Mouse (Mus musculus) MEL (cell line): ENCODE results near the gene Paxbp1. TPM values are rescaled to one million over a fixed set of nuclear protein-coding genes. Genes with fewer than 3 reads are reported as not detected.

Experiments used
- DNase-seq: peaks from one replicate; pipeline ENCODE4 v3.0.0; 2011; ENCODE audit warnings: low read depth, low spot score
- H3K27ac ChIP-seq: 2 replicates; pipeline ENCODE4 v1.5.1; 2012; ENCODE audit warnings: low read depth, mild to moderate bottlenecking, control low read depth, low read length, moderate library complexity; ENCODE audit not compliant: control insufficient read depth
- H3K27me3 ChIP-seq, 2 experiments: fragments of 150-350 bp in 1 of 2; sonication (generic) in 1 of 2; 2 replicates each; pipeline ENCODE4 v1.6.1; 2012; ENCODE audit warnings: low read length in 2 of 2, mild to moderate bottlenecking in 2 of 2, improper control_type of control experiment in 1 of 2, moderate library complexity in 1 of 2; ENCODE audit not compliant: insufficient read depth in 2 of 2, control insufficient read depth in 1 of 2
- H3K36me3 ChIP-seq, 2 experiments: 2 replicates each; pipeline ENCODE4 v1.6.1; 2012 to 2014; ENCODE audit warnings: low read length in 2 of 2, improper control_type of control experiment in 1 of 2, inconsistent platforms in 1 of 2, mild to moderate bottlenecking in 1 of 2; ENCODE audit not compliant: insufficient read depth in 2 of 2, control insufficient read depth in 1 of 2
- H3K4me1 ChIP-seq, 2 experiments: fragments of 150-350 bp in 1 of 2; sonication (generic) in 1 of 2; 2 replicates each; pipeline ENCODE4 v1.6.1; 2012; ENCODE audit warnings: low read length in 2 of 2, improper control_type of control experiment in 1 of 2, mild to moderate bottlenecking in 1 of 2; ENCODE audit not compliant: insufficient read depth in 2 of 2, control insufficient read depth in 1 of 2
- H3K4me3 ChIP-seq, 2 experiments: fragments of 150-350 bp in 1 of 2; sonication (generic) in 1 of 2; 2 replicates each; pipeline ENCODE4 v1.5.1; 2012; ENCODE audit warnings: low read depth in 2 of 2, low read length in 2 of 2, mild to moderate bottlenecking in 2 of 2, moderate library complexity in 2 of 2, control low read depth in 1 of 2, improper control_type of control experiment in 1 of 2; ENCODE audit not compliant: control insufficient read depth in 1 of 2, insufficient read depth in 1 of 2
- H3K79me2 ChIP-seq: 2 replicates; pipeline ENCODE4 v1.6.1; 2012; ENCODE audit warnings: mild to moderate bottlenecking, low read length, moderate library complexity; ENCODE audit not compliant: control insufficient read depth, poor library complexity, insufficient read depth
- H3K9ac ChIP-seq: 2 replicates; pipeline ENCODE4 v1.6.1; 2012; ENCODE audit warnings: low read depth, mild to moderate bottlenecking, control low read depth, low read length, moderate library complexity; ENCODE audit not compliant: control insufficient read depth, poor library complexity, severe bottlenecking
- H3K9me3 ChIP-seq: fragments of 150-350 bp; sonication (generic); replicated peaks from 2 replicates; pipeline ENCODE4 v1.6.1; 2012; ENCODE audit warnings: mild to moderate bottlenecking, low read length, improper control_type of control experiment, moderate library complexity; ENCODE audit not compliant: insufficient read depth
- CHD1 ChIP-seq: IDR thresholded peaks from 2 replicates; pipeline ENCODE4 v1.6.1; 2012; ENCODE audit warnings: low read depth, mild to moderate bottlenecking, inconsistent platforms, low read length, improper control_type of control experiment
- E2F4 ChIP-seq: IDR thresholded peaks from 2 replicates; pipeline ENCODE4 v1.6.1; 2011; ENCODE audit warnings: low read depth, low read length, improper control_type of control experiment, borderline replicate concordance
- ELF1 ChIP-seq: IDR thresholded peaks from 2 replicates; pipeline ENCODE4 v1.6.1; 2014; ENCODE audit warnings: low read depth, mild to moderate bottlenecking, inconsistent platforms, low read length, improper control_type of control experiment, moderate library complexity
- EP300 ChIP-seq, 2 experiments: IDR thresholded peaks; 2 replicates each; pipeline ENCODE4 v1.6.1; 2011; ENCODE audit warnings: improper control_type of control experiment in 2 of 2, low read length in 2 of 2, low read depth in 1 of 2, mild to moderate bottlenecking in 1 of 2
- ETS1 ChIP-seq: IDR thresholded peaks from 2 replicates; pipeline ENCODE4 v1.6.1; 2012; ENCODE audit warnings: low read depth, mild to moderate bottlenecking, inconsistent platforms, low read length, improper control_type of control experiment, moderate library complexity
- GATA1 ChIP-seq: IDR thresholded peaks from 2 replicates; pipeline ENCODE4 v1.6.1; 2011; ENCODE audit warnings: low read depth, low read length, improper control_type of control experiment
- HCFC1 ChIP-seq: IDR thresholded peaks from 2 replicates; pipeline ENCODE4 v1.6.1; 2012; ENCODE audit warnings: low read depth, mild to moderate bottlenecking, inconsistent platforms, low read length, improper control_type of control experiment, moderate library complexity
- JUND ChIP-seq: IDR thresholded peaks from 2 replicates; pipeline ENCODE4 v1.6.1; 2011; ENCODE audit warnings: low read depth, mild to moderate bottlenecking, improper control_type of control experiment, low read length
- KAT2A ChIP-seq: conservative IDR thresholded peaks from 2 replicates; pipeline ENCODE4 v1.6.1; 2012; ENCODE audit warnings: low read depth, low read length, improper control_type of control experiment, inconsistent platforms
- MAFK ChIP-seq: IDR thresholded peaks from 2 replicates; pipeline ENCODE4 v1.6.1; 2011; ENCODE audit warnings: low read depth, mild to moderate bottlenecking, low read length, improper control_type of control experiment, borderline replicate concordance
- MAX ChIP-seq: IDR thresholded peaks from 2 replicates; pipeline ENCODE4 v1.6.1; 2011; ENCODE audit warnings: low read length, improper control_type of control experiment
- MAZ ChIP-seq: IDR thresholded peaks from 2 replicates; pipeline ENCODE4 v1.6.1; 2012; ENCODE audit warnings: low read depth, mild to moderate bottlenecking, inconsistent platforms, low read length, improper control_type of control experiment
- MEF2A ChIP-seq: IDR thresholded peaks from 2 replicates; pipeline ENCODE4 v1.6.1; 2014; ENCODE audit warnings: low read depth, mild to moderate bottlenecking, inconsistent platforms, low read length, improper control_type of control experiment; ENCODE audit not compliant: poor library complexity, insufficient replicate concordance, severe bottlenecking; ENCODE audit errors: extremely low read depth
- MYC ChIP-seq: IDR thresholded peaks from 2 replicates; pipeline ENCODE4 v1.6.1; 2011; ENCODE audit warnings: low read depth, mild to moderate bottlenecking, low read length, improper control_type of control experiment, moderate library complexity
- NELFE ChIP-seq: IDR thresholded peaks from 2 replicates; pipeline ENCODE4 v1.6.1; 2011; ENCODE audit warnings: low read depth, low read length, improper control_type of control experiment
- NRF1 ChIP-seq: IDR thresholded peaks from 2 replicates; pipeline ENCODE4 v1.6.1; 2014; ENCODE audit warnings: low read depth, mild to moderate bottlenecking, inconsistent platforms, low read length, improper control_type of control experiment, moderate library complexity; ENCODE audit not compliant: poor library complexity, insufficient read depth, severe bottlenecking
- POLR2A ChIP-seq, 2 experiments: IDR thresholded peaks; 2 replicates each; pipeline ENCODE4 v1.6.1; 2011 to 2012; ENCODE audit warnings: low read length in 2 of 2, mild to moderate bottlenecking in 2 of 2, control low read depth in 1 of 2, improper control_type of control experiment in 1 of 2, low read depth in 1 of 2, moderate library complexity in 1 of 2; ENCODE audit not compliant: control insufficient read depth in 1 of 2, insufficient read depth in 1 of 2, poor library complexity in 1 of 2
- POLR2AphosphoS2 ChIP-seq: IDR thresholded peaks from 2 replicates; pipeline ENCODE4 v1.6.1; 2011; ENCODE audit warnings: low read length, improper control_type of control experiment
- POLR2AphosphoS5 ChIP-seq: IDR thresholded peaks from 2 replicates; pipeline ENCODE4 v1.6.1; 2012; ENCODE audit warnings: low read depth, borderline replicate concordance, mild to moderate bottlenecking, inconsistent platforms, low read length, moderate library complexity, mixed read lengths
- RAD21 ChIP-seq: IDR thresholded peaks from 2 replicates; pipeline ENCODE4 v1.6.1; 2011; ENCODE audit warnings: mild to moderate bottlenecking, low read depth, low read length, improper control_type of control experiment
- RCOR1 ChIP-seq: IDR thresholded peaks from 2 replicates; pipeline ENCODE4 v1.6.1; 2012; ENCODE audit warnings: low read depth, mild to moderate bottlenecking, inconsistent platforms, low read length, improper control_type of control experiment
- SIN3A ChIP-seq: IDR thresholded peaks from 2 replicates; pipeline ENCODE4 v1.6.1; 2012; ENCODE audit warnings: low read length, improper control_type of control experiment, inconsistent platforms
- TAL1 ChIP-seq: IDR thresholded peaks from 2 replicates; pipeline ENCODE4 v1.6.1; 2012; ENCODE audit warnings: mild to moderate bottlenecking, inconsistent platforms, low read length, moderate library complexity, mixed read lengths
- TBP ChIP-seq: IDR thresholded peaks from 2 replicates; pipeline ENCODE4 v1.8.0; 2011; ENCODE audit warnings: low read depth, low read length, improper control_type of control experiment
- TCF12 ChIP-seq: IDR thresholded peaks from 2 replicates; pipeline ENCODE4 v1.6.1; 2014; ENCODE audit warnings: low read depth, mild to moderate bottlenecking, inconsistent platforms, low read length, improper control_type of control experiment, moderate library complexity
- USF1 ChIP-seq: IDR thresholded peaks from 2 replicates; pipeline ENCODE4 v1.6.1; 2014; ENCODE audit warnings: low read depth, mild to moderate bottlenecking, inconsistent platforms, low read length, improper control_type of control experiment, moderate library complexity
- ZC3H11A ChIP-seq: IDR thresholded peaks from 2 replicates; pipeline ENCODE4 v1.6.1; 2012; ENCODE audit warnings: low read depth, mild to moderate bottlenecking, inconsistent platforms, low read length, improper control_type of control experiment
- ZKSCAN1 ChIP-seq: IDR thresholded peaks from 2 replicates; pipeline ENCODE4 v1.6.1; 2012; ENCODE audit warnings: low read depth, mild to moderate bottlenecking, inconsistent platforms, low read length, improper control_type of control experiment, moderate library complexity
- ZMIZ1 ChIP-seq: IDR thresholded peaks from 2 replicates; pipeline ENCODE4 v1.6.1; 2012; ENCODE audit warnings: low read depth, mild to moderate bottlenecking, inconsistent platforms, low read length, improper control_type of control experiment, moderate library complexity
- ZNF384 ChIP-seq: IDR thresholded peaks from 2 replicates; pipeline ENCODE4 v1.6.1; 2012; ENCODE audit warnings: low read depth, mild to moderate bottlenecking, inconsistent platforms, low read length, improper control_type of control experiment
- polyA plus RNA-seq, 2 experiments: library from polyadenylated mRNA; stranded (reverse) in 1 of 2; unstranded in 1 of 2; fragments of >175 nt in 1 of 2; fragments of >200 nt in 1 of 2; gene quantifications; 2 replicates each; pipeline versions ENCODE4 v1.2.1 to v1.2.4; 2012; ENCODE audit warnings: low replicate concordance in 2 of 2, low read depth in 1 of 2; ENCODE audit not compliant: insufficient read length in 2 of 2, insufficient read depth in 1 of 2, missing spikeins in 1 of 2
- total RNA-seq: library from RNA; depleted of rRNA; stranded (reverse); fragments of 300-350 nt; gene quantifications from 2 replicates; pipeline ENCODE4 v1.2.3, GENCODE M21; 2012

The Paxbp1 gene
- total and polyA plus RNA-seq, 3 experiments = 23.8 to 49.6 TPM; not detected in 1

GRCm38 (mm10) chr16:90995023-90995422 is 49.3 kb downstream of the Paxbp1 start:
- H3K36me3 ChIP-seq = peaks cover 0 to 15% of the 10 kb centered on the region in 2 experiments; a peak in 2 of 4 replicates
- H3K27me3 ChIP-seq = no peaks in the 10 kb centered on the region
- peak overlapping the region; percentile 48 for H3K9ac ChIP-seq
- DNase-seq = peak; percentile 65
- H3K79me2 ChIP-seq = peaks cover 6% of the 10 kb centered on the region; the same call in 1 of the 2 replicates
- peak overlapping the region; percentile 69 for H3K27ac ChIP-seq
- TF ChIP-seq ZC3H11A (no peak), HCFC1 (no peak), POLR2AphosphoS2 (no peak), MAX (no peak), TBP (0 out of 2 replicates have a peak, but pooled peaks have one; percentile 12), TCF12 (0 out of 2 replicates have a peak, but pooled peaks have one; percentile 10), ETS1 (no peak), RCOR1 (peak; percentile 57), MAFK (no peak), USF1 (no peak), ZKSCAN1 (no peak), TAL1 (peak; percentile 47; the same call in 1 of the 2 replicates), ELF1 (no peak), POLR2AphosphoS5 (no peak), CHD1 (no peak), SIN3A (no peak), POLR2A (IDR thresholded peaks at IDR 0.05; ENCODE audit: control insufficient read depth in 1 of 2, insufficient read depth in 1 of 2, low read depth in 1 of 2, low read length in 2 of 2, poor library complexity in 1 of 2) (no peak), ZNF384 (no peak), KAT2A (no peak), NRF1 (no peak), MAZ (no peak), ZMIZ1 (no peak), MYC (no peak), MEF2A (no peak), EP300 (IDR thresholded peaks at IDR 0.05; ENCODE audit: low read depth in 1 of 2, low read length in 2 of 2) (0 out of 4 replicates have a peak, but pooled peaks of 1 of the 2 experiments have one; percentile 19), JUND (no peak), NELFE (no peak), E2F4 (no peak), RAD21 (no peak), GATA1 (peak; percentile 62)
- H3K4me1 ChIP-seq = peaks cover 17 to 21% of the 10 kb centered on the region in 2 experiments
- no peaks in the 10 kb centered on the region for H3K9me3 ChIP-seq
- H3K4me3 ChIP-seq = peak overlapping the region; percentile 37 to 61
